Mouse (Mus musculus): ENCODE measurements around the gene Lce3f. TPM values are rescaled to one million over a fixed set of nuclear protein-coding genes. Genes with fewer than 3 reads are reported as not detected.

The Lce3f gene
- polyA plus RNA-seq (2014; fragmentation: Illumina TruSeq; extraction: RNeasy Lipid Tissue Mini Kit (QIAGEN cat#74804); ENCODE audit: insufficient read depth, low read depth, low replicate concordance): not detected

GRCm38 (mm10) chr3:92991926-92992325 lies at the start of gene Lce3f:
Gene Lce3f, plus strand, starts transcription at chr3:92992226.

GRCm38 (mm10) chr3:92944186-92944585 lies 47.8 kb upstream of the Lce3f start, which contains the start of gene Lce3c:
Gene Lce3c, plus strand, starts transcription at chr3:92944486.

GRCm38 (mm10) chr3:92957090-92957489 lies 34.9 kb upstream of the Lce3f start, which contains the start of gene Lce3d:
Gene Lce3d, plus strand, starts transcription at chr3:92957390.

GRCm38 (mm10) chr3:92966761-92967160 lies 25.3 kb upstream of the Lce3f start, which contains the start of gene Lce3e:
Gene Lce3e, plus strand, starts transcription at chr3:92967061.

GRCm38 (mm10) chr3:93015460-93016104 lies 23.6 kb downstream of the Lce3f start, which contains the start of gene Crct1:
Gene Crct1, minus strand, starts transcription at chr3:93015687.

GRCm38 (mm10) chr3:93018960-93019359 lies 26.9 kb downstream of the Lce3f start, which contains the start of gene Lce1m:
Gene Lce1m, minus strand, starts transcription at chr3:93019060.

Other genes with a start within 250 kb of the Lce3f start
- not detected for gene Lce1g, start 239.9 kb upstream of the Lce3f start, polyA plus RNA-seq (2014; fragmentation: Illumina TruSeq; extraction: RNeasy Lipid Tissue Mini Kit (QIAGEN cat#74804); ENCODE audit: insufficient read depth, low read depth, low replicate concordance)
- gene Lce1h, start 227.2 kb upstream of the Lce3f start, polyA plus RNA-seq (2014; fragmentation: Illumina TruSeq; extraction: RNeasy Lipid Tissue Mini Kit (QIAGEN cat#74804); ENCODE audit: insufficient read depth, low read depth, low replicate concordance): not detected
- gene Lce1i, start 213.3 kb upstream of the Lce3f start, polyA plus RNA-seq (2014; fragmentation: Illumina TruSeq; extraction: RNeasy Lipid Tissue Mini Kit (QIAGEN cat#74804); ENCODE audit: insufficient read depth, low read depth, low replicate concordance): not detected
- not detected for gene Lce1j, start 201.7 kb upstream of the Lce3f start, polyA plus RNA-seq (2014; fragmentation: Illumina TruSeq; extraction: RNeasy Lipid Tissue Mini Kit (QIAGEN cat#74804); ENCODE audit: insufficient read depth, low read depth, low replicate concordance)
- gene Lce1k, start 184.3 kb upstream of the Lce3f start, polyA plus RNA-seq (2014; fragmentation: Illumina TruSeq; extraction: RNeasy Lipid Tissue Mini Kit (QIAGEN cat#74804); ENCODE audit: insufficient read depth, low read depth, low replicate concordance): not detected
- not detected for gene Kprp, start 165.0 kb upstream of the Lce3f start, polyA plus RNA-seq (2014; fragmentation: Illumina TruSeq; extraction: RNeasy Lipid Tissue Mini Kit (QIAGEN cat#74804); ENCODE audit: insufficient read depth, low read depth, low replicate concordance)
- not detected for gene Lce1l, start 140.9 kb upstream of the Lce3f start, polyA plus RNA-seq (2014; fragmentation: Illumina TruSeq; extraction: RNeasy Lipid Tissue Mini Kit (QIAGEN cat#74804); ENCODE audit: insufficient read depth, low read depth, low replicate concordance)
- gene 2310050C09Rik, start 122.0 kb upstream of the Lce3f start, polyA plus RNA-seq (2014; fragmentation: Illumina TruSeq; extraction: RNeasy Lipid Tissue Mini Kit (QIAGEN cat#74804); ENCODE audit: insufficient read depth, low read depth, low replicate concordance): not detected
- gene Lce3a, start 66.0 kb upstream of the Lce3f start, polyA plus RNA-seq (2014; fragmentation: Illumina TruSeq; extraction: RNeasy Lipid Tissue Mini Kit (QIAGEN cat#74804); ENCODE audit: insufficient read depth, low read depth, low replicate concordance): not detected
- not detected for gene Lce3b, start 59.2 kb upstream of the Lce3f start, polyA plus RNA-seq (2014; fragmentation: Illumina TruSeq; extraction: RNeasy Lipid Tissue Mini Kit (QIAGEN cat#74804); ENCODE audit: insufficient read depth, low read depth, low replicate concordance)
- gene Lce3c, start 47.7 kb upstream of the Lce3f start, polyA plus RNA-seq (2014; fragmentation: Illumina TruSeq; extraction: RNeasy Lipid Tissue Mini Kit (QIAGEN cat#74804); ENCODE audit: insufficient read depth, low read depth, low replicate concordance): not detected
- not detected for gene Lce3d, start 34.8 kb upstream of the Lce3f start, polyA plus RNA-seq (2014; fragmentation: Illumina TruSeq; extraction: RNeasy Lipid Tissue Mini Kit (QIAGEN cat#74804); ENCODE audit: insufficient read depth, low read depth, low replicate concordance)
- not detected for gene Lce3e, start 25.2 kb upstream of the Lce3f start, polyA plus RNA-seq (2014; fragmentation: Illumina TruSeq; extraction: RNeasy Lipid Tissue Mini Kit (QIAGEN cat#74804); ENCODE audit: insufficient read depth, low read depth, low replicate concordance)
- gene Crct1, start 23.5 kb downstream of the Lce3f start, polyA plus RNA-seq (2014; fragmentation: Illumina TruSeq; extraction: RNeasy Lipid Tissue Mini Kit (QIAGEN cat#74804); ENCODE audit: insufficient read depth, low read depth, low replicate concordance): not detected
- not detected for gene Lce1m, start 26.8 kb downstream of the Lce3f start, polyA plus RNA-seq (2014; fragmentation: Illumina TruSeq; extraction: RNeasy Lipid Tissue Mini Kit (QIAGEN cat#74804); ENCODE audit: insufficient read depth, low read depth, low replicate concordance)
- not detected for gene Gm4858, start 76.6 kb downstream of the Lce3f start, polyA plus RNA-seq (2014; fragmentation: Illumina TruSeq; extraction: RNeasy Lipid Tissue Mini Kit (QIAGEN cat#74804); ENCODE audit: insufficient read depth, low read depth, low replicate concordance)
- gene Crnn, start 152.6 kb downstream of the Lce3f start, polyA plus RNA-seq (2014; fragmentation: Illumina TruSeq; extraction: RNeasy Lipid Tissue Mini Kit (QIAGEN cat#74804); ENCODE audit: insufficient read depth, low read depth, low replicate concordance): not detected
- gene Flg2, start 205.1 kb downstream of the Lce3f start, polyA plus RNA-seq (2014; fragmentation: Illumina TruSeq; extraction: RNeasy Lipid Tissue Mini Kit (QIAGEN cat#74804); ENCODE audit: insufficient read depth, low read depth, low replicate concordance): not detected

Data from lung, adult 10 weeks (tissue).